Mouse (Mus musculus) activated CD4-positive, CD25-positive, alpha-beta regulatory T cell (primary cell): ENCODE data around the gene Wdr49. TPM values are rescaled to one million over a fixed set of nuclear protein-coding genes. Genes with fewer than 3 reads are reported as not detected.

Experiments
- polyA plus RNA-seq, 2 experiments: library from polyadenylated mRNA; unstranded; fragments of 100-300 nt; shearing (Covaris generic); gene quantifications; one replicate each; pipeline ENCODE4 v1.2.1; 2017

Gene Wdr49
- not detected for polyA plus RNA-seq

DNA sequence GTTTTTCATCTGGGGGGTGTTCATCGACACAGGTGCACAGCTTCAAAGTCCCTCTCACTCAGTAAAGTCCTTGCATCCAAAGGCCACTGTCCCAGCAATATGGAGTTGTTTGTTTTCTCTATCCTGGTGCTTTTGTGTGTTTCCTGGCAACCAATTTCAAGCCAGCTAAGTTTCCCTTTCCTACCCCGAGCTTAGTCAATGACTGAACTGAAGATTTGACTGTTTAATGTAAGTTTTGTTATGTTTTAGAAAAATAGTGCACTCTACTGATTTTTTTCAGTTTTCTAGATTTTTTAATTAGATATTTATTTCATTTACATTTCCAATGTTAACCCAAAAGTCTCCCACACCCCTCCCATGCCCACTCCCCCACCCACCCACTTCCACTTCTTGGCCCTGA lies at the start of gene Wdr49:
TSS of gene Wdr49 (minus strand) at position 101 of the 400 bp plus-strand sequence.

DNA sequence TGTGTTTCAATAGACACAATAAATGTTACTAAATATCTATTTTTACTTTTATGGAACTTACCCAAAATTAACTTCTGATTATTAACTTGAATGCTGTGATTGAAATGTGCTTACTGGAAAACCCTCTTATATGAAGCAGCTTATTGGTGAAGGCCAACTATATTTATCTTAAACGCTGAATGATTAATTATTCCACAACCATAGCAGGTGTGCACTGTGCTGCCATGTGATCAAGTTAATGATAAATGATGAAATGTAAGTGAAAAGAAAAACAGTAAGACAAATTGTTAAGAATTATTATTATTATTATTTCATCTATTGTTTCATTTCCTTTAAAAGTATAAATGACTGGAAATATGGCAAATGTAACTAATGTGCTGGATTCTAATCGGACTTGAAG lies 212.0 kb downstream of the Wdr49 start, which contains the start of gene Serpini2:
TSS of gene Serpini2 (minus strand) at position 101 of the 400 bp plus-strand sequence.

Other genes starting within 250 kb of the Wdr49 start
- not detected for gene Serpini2, start 212.1 kb downstream of the Wdr49 start, polyA plus RNA-seq
- gene Pdcd10, start 74.7 kb upstream of the Wdr49 start, polyA plus RNA-seq: 100 to 1,000 TPM; 174 to 179 TPM
- 10 to 100 TPM; 12.0 to 16.0 TPM for gene Serpini1, start 75.4 kb upstream of the Wdr49 start, polyA plus RNA-seq